Mouse (Mus musculus): Measurements from ENCODE around the gene Atp1b4. TPM values are rescaled to one million over a fixed set of nuclear protein-coding genes. Genes with fewer than 3 reads are reported as not detected.
"Not testable (repeated sequence)": the region's sequence is repeated elsewhere in the genome, so short reads cannot be mapped to it uniquely, and the experiment has no call there.

Gene Atp1b4
- polyA plus RNA-seq (2015; fragmentation: Nextera tagmentation; extraction: Ambion mirVana) = not detected in 2 replicates

GRCm38 (mm10) chrX:38315884-38316283, at the start of gene Atp1b4:
Atp1b4 (plus strand) TSS chrX:38316184.
- H3K4me2 ChIP-seq (replicated peaks) = no peak within 1 kb of the TSS
- no peak within 1 kb of the TSS for H3K9ac ChIP-seq (replicated peaks)
- H3K27me3 ChIP-seq = no peaks in the 10 kb centered on the region
- no peaks in the 10 kb centered on the region for H3K9me3 ChIP-seq
- no peak for ATAC-seq
- 90% methylated on average over 8 of the region's 8 CpGs for WGBS
- H3K4me3 ChIP-seq (replicated peaks) = no peak within 1 kb of the TSS
- peaks cover 13% of the 10 kb centered on the region for H3K4me1 ChIP-seq (replicated peaks)
- H3K27ac ChIP-seq = no peak within 1 kb of the TSS
- no peaks in the 10 kb centered on the region for H3K36me3 ChIP-seq

GRCm38 (mm10) chrX:38308597-38308996, 7.4 kb upstream of the Atp1b4 start:
- WGBS = 76% methylated on average over 4 of the region's 4 CpGs
- H3K4me1 ChIP-seq (replicated peaks) = peaks cover 8% of the 10 kb centered on the region
- H3K9ac ChIP-seq (replicated peaks) = no peak overlapping the region
- H3K27me3 ChIP-seq = no peaks in the 10 kb centered on the region
- ATAC-seq = no peak
- no peak overlapping the region for H3K4me3 ChIP-seq (replicated peaks)
- no peaks in the 10 kb centered on the region for H3K36me3 ChIP-seq
- H3K4me2 ChIP-seq (replicated peaks) = no peak overlapping the region
- H3K9me3 ChIP-seq = no peaks in the 10 kb centered on the region
- H3K27ac ChIP-seq = no peak overlapping the region

- H3K27ac ChIP-seq = no peak overlapping the region
- H3K27me3 ChIP-seq = no peaks in the 10 kb centered on the region
- H3K36me3 ChIP-seq = no peaks in the 10 kb centered on the region
- H3K9ac ChIP-seq (replicated peaks) = no peak overlapping the region
- H3K4me1 ChIP-seq (replicated peaks) = peaks cover 13% of the 10 kb centered on the region
- 86% methylated on average over 2 of the region's 2 CpGs for WGBS
- no peak overlapping the region for H3K4me3 ChIP-seq (replicated peaks)
- no peak overlapping the region for H3K4me2 ChIP-seq (replicated peaks)
- no peak for ATAC-seq
- H3K9me3 ChIP-seq = no peaks in the 10 kb centered on the region
These were observed 4.9 kb upstream of the Atp1b4 start for GRCm38 (mm10) chrX:38311054-38311453.

- Histone ChIP-seq H3K4me3 (replicated peaks) (no peak overlapping the region), H3K9me3 (no peaks in the 10 kb centered on the region), H3K9ac (replicated peaks) (no peak overlapping the region), H3K4me1 (replicated peaks) (peaks cover 13% of the 10 kb centered on the region), H3K4me2 (replicated peaks) (no peak overlapping the region), H3K27me3 (no peaks in the 10 kb centered on the region), H3K36me3 (no peaks in the 10 kb centered on the region), H3K27ac (peak overlapping the region; percentile 78)
- 45% methylated on average over 9 of the region's 9 CpGs for WGBS
- ATAC-seq = peak; percentile 99
These were observed 2.9 kb upstream of the Atp1b4 start for GRCm38 (mm10) chrX:38312910-38313625.

GRCm38 (mm10) chrX:38313626-38314210, 2.3 kb upstream of the Atp1b4 start:
- Histone ChIP-seq H3K9me3 (no peaks in the 10 kb centered on the region), H3K4me2 (replicated peaks) (no peak overlapping the region), H3K27me3 (no peaks in the 10 kb centered on the region), H3K36me3 (no peaks in the 10 kb centered on the region), H3K27ac (peak overlapping the region; percentile 62), H3K9ac (replicated peaks) (no peak overlapping the region), H3K4me1 (replicated peaks) (peaks cover 13% of the 10 kb centered on the region), H3K4me3 (replicated peaks) (no peak overlapping the region)
- peak; percentile 51 for ATAC-seq
- WGBS = 63% methylated on average over 6 of the region's 6 CpGs

GRCm38 (mm10) chrX:38330695-38331406, 14.9 kb downstream of the Atp1b4 start:
- Histone ChIP-seq H3K4me2 (replicated peaks) (no peak overlapping the region), H3K4me1 (replicated peaks) (no peaks in the 10 kb centered on the region), H3K9me3 (no peaks in the 10 kb centered on the region), H3K4me3 (replicated peaks) (no peak overlapping the region), H3K9ac (replicated peaks) (no peak overlapping the region), H3K27ac (no peak overlapping the region), H3K36me3 (no peaks in the 10 kb centered on the region), H3K27me3 (no peaks in the 10 kb centered on the region)
- no peak for ATAC-seq
- 81% methylated on average over 4 of the region's 4 CpGs for WGBS

GRCm38 (mm10) chrX:38334329-38335279, 18.6 kb downstream of the Atp1b4 start:
- Histone ChIP-seq H3K4me2 (replicated peaks) (no peak overlapping the region), H3K27me3 (no peaks in the 10 kb centered on the region), H3K9ac (replicated peaks) (no peak overlapping the region), H3K4me3 (replicated peaks) (no peak overlapping the region), H3K4me1 (replicated peaks) (no peaks in the 10 kb centered on the region), H3K9me3 (no peaks in the 10 kb centered on the region), H3K27ac (no peak overlapping the region), H3K36me3 (no peaks in the 10 kb centered on the region)
- ATAC-seq = no peak
- WGBS = 64% methylated on average over 8 of the region's 8 CpGs

GRCm38 (mm10) chrX:38362016-38362415, 46.0 kb downstream of the Atp1b4 start:
- Histone ChIP-seq H3K4me2 (replicated peaks) (no peak overlapping the region), H3K4me3 (replicated peaks) (no peak overlapping the region), H3K9me3 (no peaks in the 10 kb centered on the region), H3K27me3 (no peaks in the 10 kb centered on the region), H3K27ac (no peak overlapping the region), H3K36me3 (no peaks in the 10 kb centered on the region), H3K9ac (replicated peaks) (no peak overlapping the region), H3K4me1 (replicated peaks) (no peaks in the 10 kb centered on the region)
- 73% methylated on average over 8 of the region's 8 CpGs for WGBS
- ATAC-seq = no peak

GRCm38 (mm10) chrX:38364621-38365020, 48.6 kb downstream of the Atp1b4 start:
- H3K27ac ChIP-seq; H3K4me2 ChIP-seq (replicated peaks); H3K36me3 ChIP-seq; H3K9me3 ChIP-seq; H3K27me3 ChIP-seq; ATAC-seq; H3K9ac ChIP-seq (replicated peaks); H3K4me1 ChIP-seq (replicated peaks); H3K4me3 ChIP-seq (replicated peaks): not testable (repeated sequence)
- WGBS = 67% methylated on average over 1 of the region's 1 CpGs

GRCm38 (mm10) chrX:38373169-38373568, 57.2 kb downstream of the Atp1b4 start:
- not testable (repeated sequence) for H3K27ac ChIP-seq; H3K4me2 ChIP-seq (replicated peaks); H3K9ac ChIP-seq (replicated peaks); H3K4me3 ChIP-seq (replicated peaks); H3K36me3 ChIP-seq; H3K4me1 ChIP-seq (replicated peaks); ATAC-seq; H3K27me3 ChIP-seq; H3K9me3 ChIP-seq
- WGBS = 83% methylated on average over 1 of the region's 1 CpGs

Data from midbrain, embryonic 13.5 days (tissue).